Mouse (Mus musculus) gastrocnemius, postnatal 10 days (tissue): ENCODE measurements at regions not wholly inside any gene's neighbourhood (a gene's known extent, or its start where the extent isn't known, plus 50 kb on each side); places are given as distances from the start of the nearest gene placed in this dataset.
"Not testable (repeated sequence)": the region's sequence is repeated elsewhere in the genome, so short reads cannot be mapped to it uniquely, and the experiment has no call there.

ENCODE experiments used
- DNase-seq: peaks from one replicate; pipeline ENCODE4 v3.0.0; 2021; ENCODE audit warnings: mixed read lengths

- DNase-seq: no peak
Observed at GRCm38 (mm10) chr15:32749971-32750370, 505.4 kb downstream of the Sema5a start.

DNA sequence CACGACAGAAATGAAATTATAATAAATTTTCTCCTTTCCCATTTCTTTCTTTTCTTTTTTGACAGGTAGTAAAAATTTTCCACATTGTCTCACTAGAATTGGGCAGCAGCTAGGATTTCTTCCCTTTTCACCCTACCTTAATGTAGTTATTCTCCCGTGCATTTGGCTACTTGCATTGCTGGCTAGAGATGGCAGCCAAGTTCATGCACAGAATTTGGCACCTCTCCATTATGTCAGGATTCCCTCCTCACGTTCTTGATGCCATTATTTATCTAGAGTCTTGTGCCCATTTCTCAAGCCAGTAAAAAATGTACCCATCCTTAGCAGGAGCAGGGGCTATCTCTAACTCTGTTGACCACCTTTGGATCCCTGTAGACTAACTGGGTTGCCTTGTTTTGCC lies 507.4 kb downstream of the Sema5a start:
- no peak for DNase-seq

DNA sequence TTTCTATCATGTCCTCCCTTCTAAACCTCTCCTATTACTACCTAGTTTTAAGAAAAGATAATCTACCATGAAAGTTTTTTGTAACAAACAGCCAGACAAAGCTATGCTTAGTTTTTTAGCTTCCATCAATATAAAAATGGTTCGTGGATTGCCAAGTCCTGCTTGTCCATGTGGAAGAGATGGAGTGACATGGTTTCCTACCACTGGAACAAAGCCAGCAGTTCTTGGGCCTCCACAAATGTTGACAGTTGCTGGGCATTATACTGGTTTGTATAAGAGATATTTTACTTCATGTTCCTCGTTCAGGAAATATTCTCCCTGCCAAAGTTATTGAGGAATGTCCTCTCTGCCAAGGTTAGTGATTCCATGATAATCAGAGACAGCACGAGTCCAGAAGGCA lies 515.5 kb downstream of the Sema5a start:
- DNase-seq: no peak

DNA sequence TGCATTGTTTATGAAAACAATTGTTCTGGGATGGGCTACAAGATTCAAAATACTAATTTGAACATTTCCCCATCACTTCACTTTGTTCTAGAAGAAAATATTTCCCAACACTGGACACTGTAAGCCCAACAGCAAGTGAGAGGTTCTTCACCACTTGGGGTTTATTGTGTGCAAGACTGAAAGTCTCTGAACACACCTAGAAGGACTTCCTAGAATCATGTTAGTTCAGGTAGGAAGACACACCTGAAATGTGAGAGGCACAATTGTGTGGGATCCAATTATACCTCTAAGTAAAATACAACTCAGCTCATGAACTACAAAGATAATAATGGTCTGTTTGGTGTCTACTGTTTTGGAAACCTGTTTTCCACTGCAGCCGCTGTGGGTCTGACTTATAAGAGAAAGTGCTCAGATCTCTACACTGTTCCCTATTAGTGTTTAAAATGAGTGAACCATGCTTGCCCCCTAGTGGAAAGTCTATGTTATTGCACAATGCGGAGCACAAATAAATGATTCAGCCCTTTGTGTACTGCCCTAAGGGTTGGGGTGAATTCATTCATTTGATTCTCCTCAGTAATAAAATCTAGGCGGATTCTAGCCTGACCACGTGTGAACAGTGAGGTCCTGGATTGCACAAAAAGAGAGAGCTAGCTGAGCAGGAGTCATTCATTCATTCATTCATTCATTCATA lies 521.5 kb downstream of the Sema5a start:
- DNase-seq: no peak

DNA sequence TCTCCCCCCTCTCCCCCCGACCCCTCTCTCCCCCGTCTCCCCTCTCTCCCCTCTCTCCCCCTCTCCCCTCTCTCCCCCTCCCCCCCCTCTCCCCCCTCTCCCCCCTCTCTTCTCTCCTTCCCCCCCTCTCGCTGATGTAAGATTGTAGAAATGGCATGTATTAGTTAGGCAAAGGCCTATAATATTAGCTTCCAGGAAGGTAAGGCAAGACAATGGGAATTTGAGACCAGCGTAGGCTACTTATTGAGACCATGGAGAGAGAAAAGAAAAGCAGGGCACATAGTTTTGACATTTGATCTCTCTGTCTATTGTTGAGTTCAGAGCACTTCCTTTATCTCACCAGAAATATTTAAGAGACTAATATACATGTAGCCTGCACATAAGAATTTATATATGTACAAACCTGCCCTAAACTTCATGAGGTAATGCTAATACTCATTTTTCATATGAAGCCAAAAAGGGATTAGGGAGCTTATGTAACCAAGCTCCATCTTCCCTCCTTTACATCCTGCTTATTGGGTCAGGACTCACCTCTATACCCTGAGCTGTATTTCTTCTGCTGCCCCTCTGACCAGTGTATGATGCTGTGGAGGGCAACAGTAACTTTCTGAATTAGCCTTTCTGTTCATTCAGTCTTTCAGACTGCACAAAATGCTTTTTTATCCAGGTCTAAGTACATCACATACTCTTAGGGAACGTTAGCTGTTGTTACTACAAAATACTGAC lies 522.3 kb downstream of the Sema5a start:
- DNase-seq: no peak

- DNase-seq: not testable (repeated sequence)
Observed at GRCm38 (mm10) chr15:32778226-32778598, 533.6 kb downstream of the Sema5a start.

DNA sequence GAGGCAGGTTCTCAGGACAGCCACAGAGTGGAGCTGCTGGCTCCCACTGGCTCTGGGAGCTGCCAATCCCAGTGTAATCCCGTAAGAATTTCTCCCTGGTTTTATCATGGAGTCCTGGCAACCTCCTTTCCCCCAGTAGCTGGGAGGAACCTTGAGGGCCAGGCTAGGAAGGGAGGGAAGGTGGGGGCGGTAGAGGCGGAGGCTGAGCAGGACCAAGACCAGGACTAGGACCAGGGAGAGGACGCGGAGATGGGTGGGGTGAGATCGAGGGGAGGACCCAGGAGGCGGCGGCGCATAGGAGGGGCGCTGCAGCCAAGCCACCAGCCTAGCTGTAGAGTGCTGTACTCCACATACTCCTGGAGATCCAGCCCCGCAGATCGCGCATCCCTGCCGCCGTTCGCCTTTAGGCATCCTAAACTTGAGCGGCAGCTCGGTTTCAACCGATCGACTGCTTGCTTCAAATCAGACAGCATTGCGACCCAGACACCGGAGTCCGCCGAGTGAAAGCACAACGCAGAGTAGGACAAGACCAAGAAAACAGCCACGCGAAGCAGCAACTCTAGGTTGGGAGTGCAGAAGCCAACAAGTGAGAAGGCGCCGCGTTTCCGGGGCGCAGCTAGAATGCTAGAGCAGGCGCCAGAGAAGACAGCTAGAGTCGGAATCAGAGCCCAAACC lies 534.1 kb downstream of the Sema5a start:
- peak; percentile 67 for DNase-seq

GRCm38 (mm10) chr15:32779274-32779615 lies 534.6 kb downstream of the Sema5a start:
- not testable (repeated sequence) for DNase-seq

DNA sequence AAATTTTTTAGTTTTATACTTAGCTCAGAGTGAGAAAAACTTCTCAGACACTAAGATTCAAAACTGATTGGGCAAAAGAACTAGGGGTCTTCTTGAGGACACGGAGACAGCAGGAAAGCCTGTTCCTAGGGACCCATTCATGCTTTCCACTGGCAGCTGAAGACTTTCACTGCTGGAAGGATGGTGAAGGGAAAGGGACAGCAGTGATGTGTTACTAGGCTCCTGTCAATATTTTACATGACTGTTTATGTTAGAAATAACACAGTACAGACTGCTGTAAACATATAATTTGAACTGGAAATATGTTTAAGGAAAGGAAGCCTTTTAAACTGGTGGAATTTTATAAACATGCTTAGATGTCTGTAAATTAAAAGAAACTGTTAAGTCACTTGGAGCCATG lies 537.0 kb downstream of the Sema5a start:
- DNase-seq: not testable (repeated sequence)

DNA sequence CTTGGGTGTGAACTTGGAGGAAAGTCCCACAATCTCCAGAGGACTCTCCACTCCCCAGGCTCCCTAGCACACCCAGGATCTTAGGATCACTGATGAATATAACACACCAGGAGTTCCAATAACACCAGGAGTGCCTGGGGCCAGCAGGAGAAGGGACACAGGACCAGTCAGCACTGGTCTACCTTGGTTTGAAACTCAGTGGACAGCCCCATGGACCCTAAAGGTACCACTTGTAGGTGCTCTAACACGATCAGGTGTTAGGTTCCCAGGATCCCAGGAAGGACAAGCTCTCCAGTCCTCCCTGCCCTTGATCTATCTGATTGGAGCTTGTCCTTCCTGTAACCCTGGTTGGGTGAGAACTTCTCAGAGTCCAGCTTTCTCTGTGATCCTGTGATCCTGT lies 554.6 kb downstream of the Sema5a start:
- no peak for DNase-seq

GRCm38 (mm10) chr15:32810849-32811632 lies 566.4 kb downstream of the Sema5a start:
- DNase-seq: no peak

DNA sequence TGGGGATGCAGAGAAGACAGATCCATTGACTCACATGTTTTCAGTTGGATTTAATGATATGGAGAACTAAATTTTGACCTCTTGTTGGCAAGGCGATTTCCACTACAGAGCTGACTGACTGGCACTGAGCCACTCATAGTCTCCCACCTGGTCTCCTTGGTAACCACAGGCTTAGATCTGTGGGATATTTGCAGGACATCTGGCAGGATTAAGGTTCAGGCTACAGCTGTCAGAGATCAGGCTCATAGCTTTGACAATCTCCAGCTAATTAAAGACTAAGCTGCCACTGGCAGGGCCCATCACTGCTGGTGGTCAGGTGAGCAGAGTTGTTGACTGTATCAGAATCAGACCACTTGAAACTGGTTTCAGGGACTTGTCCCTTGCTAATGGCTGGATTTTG lies 595.4 kb downstream of the Sema5a start:
- DNase-seq: no peak
